Mouse (Mus musculus) MEL (cell line): ENCODE measurements around the gene Tmem109.

Experiments
- TAL1 ChIP-seq: IDR thresholded peaks from 2 replicates; pipeline ENCODE4 v1.6.1; 2012; ENCODE audit warnings: mild to moderate bottlenecking, inconsistent platforms, low read length, moderate library complexity, mixed read lengths
- UBTF ChIP-seq: IDR thresholded peaks from 2 replicates; pipeline ENCODE4 v1.6.1; 2012; ENCODE audit warnings: low read depth, mild to moderate bottlenecking, inconsistent platforms, low read length, improper control_type of control experiment, moderate library complexity, borderline replicate concordance; ENCODE audit not compliant: insufficient read depth
- USF1 ChIP-seq: IDR thresholded peaks from 2 replicates; pipeline ENCODE4 v1.6.1; 2014; ENCODE audit warnings: low read depth, mild to moderate bottlenecking, inconsistent platforms, low read length, improper control_type of control experiment, moderate library complexity

- no peak for TF ChIP-seq UBTF
- no peak for TF ChIP-seq USF1
- TF ChIP-seq TAL1, result no peak
These were observed 49.8 kb downstream of the Tmem109 start for GRCm38 (mm10) chr19:10832030-10832429.
